Mouse (Mus musculus): ENCODE data around the gene Fkbp7.

The Fkbp7 gene

GRCm38 (mm10) chr2:76672966-76673392 is at the start of gene Fkbp7:
Gene Fkbp7, minus strand, starts transcription at chr2:76673116.
- peak; percentile 94 for DNase-seq

DNA sequence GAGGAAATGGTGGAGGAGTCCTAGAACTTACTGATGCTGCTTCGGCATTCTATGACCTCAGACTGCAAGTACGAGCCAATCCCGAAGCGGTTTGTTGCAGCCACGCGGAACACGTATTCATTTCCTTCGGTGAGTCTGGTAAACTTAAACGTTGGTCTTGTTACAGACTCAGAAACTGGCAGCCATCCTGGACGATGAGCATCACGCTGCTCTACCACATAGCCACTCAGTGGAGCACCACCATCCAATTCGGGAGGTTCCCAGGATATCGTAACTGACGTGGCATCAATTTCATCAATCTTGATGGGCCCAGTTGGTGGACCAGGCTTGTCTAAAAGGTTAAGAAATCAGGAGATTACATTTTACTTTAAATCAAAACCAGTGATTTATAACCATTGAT is 46.7 kb upstream of the Fkbp7 start:
- no peak for DNase-seq

- DNase-seq = peak; percentile 5
These were observed 42.1 kb upstream of the Fkbp7 start for GRCm38 (mm10) chr2:76714984-76715383.

DNA sequence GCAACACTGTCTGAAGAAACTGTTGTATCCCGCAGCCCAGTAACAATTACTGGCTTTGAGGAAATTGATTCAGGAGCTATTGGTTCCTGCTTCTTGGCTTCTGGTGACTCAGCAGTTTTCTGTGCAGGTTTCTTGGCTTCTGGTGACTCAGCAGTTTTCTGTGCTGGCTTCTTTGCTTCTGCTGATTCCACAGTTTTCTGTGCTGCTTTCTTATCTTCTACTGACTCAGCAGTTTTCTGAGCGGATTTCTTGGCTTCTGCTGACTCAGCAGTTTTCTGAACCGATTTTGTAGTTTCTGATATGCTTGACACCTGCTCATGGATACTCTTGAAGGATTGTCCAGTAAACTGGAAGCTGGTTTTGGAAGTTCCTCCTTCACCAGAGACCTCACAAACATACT is 35.6 kb upstream of the Fkbp7 start:
- no peak for DNase-seq

- no peak for DNase-seq
These were observed 32.7 kb upstream of the Fkbp7 start for GRCm38 (mm10) chr2:76705655-76706054.

DNA sequence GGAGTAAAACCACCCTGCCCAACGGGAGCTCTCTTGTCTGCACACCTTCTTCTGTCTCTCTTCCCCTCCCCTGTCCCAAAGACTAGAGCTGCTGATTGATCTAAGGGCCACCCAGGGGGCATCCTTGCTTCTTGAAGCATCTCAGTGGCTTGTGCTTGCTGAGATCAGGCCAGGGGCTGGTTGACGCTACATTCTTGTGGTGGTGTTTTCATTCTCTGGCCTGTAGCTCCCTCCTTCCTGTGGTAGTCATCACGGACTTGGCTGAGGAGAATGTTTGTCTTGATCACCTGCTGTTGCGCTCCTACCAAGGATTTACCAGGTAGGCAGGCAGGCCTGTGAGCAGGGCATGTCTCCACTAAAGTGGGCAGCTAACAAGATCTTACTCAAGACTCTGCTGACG is 29.8 kb upstream of the Fkbp7 start:
- DNase-seq = no peak

DNA sequence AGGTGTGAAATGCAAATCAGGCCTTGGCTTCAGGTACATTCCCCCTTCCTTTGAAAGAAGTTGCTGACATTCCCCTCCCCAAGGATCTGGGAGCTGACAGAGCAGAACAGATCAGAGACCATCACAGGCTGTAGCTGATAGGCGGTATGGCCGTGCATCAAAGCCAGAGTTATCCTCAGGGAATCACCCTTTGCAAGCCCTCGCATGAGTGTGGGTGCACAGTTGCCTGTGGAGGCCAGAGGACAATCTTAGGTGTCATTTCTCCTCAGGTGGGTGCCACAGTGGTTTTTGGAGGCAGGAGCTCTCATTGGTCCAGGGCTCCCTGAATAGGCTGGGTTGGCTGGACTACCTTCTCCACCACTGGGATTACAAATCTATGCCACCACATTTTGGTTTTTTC is 29.3 kb upstream of the Fkbp7 start:
- DNase-seq = no peak

DNA sequence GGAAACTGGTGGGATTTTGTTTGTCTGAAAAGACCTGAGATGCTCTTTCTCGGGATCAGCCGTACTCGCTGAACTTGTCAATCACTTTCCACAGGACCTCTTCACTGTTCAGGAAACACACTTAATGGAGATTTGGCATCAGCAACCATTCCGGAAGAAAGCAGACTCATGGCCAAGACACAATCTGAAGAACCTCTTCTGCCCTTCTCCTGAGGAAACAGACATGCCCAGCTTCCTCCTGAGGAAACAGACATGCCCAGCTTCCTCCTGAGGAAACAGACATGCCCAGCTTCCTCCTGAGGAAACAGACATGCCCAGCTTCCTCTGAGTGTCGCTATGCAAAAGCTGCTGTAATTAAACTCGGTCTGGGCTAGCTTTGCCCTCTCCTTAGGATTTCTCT is 22.4 kb upstream of the Fkbp7 start:
- DNase-seq = peak; percentile 23

GRCm38 (mm10) chr2:76693765-76694164 is 20.8 kb upstream of the Fkbp7 start:
- DNase-seq = no peak

DNA sequence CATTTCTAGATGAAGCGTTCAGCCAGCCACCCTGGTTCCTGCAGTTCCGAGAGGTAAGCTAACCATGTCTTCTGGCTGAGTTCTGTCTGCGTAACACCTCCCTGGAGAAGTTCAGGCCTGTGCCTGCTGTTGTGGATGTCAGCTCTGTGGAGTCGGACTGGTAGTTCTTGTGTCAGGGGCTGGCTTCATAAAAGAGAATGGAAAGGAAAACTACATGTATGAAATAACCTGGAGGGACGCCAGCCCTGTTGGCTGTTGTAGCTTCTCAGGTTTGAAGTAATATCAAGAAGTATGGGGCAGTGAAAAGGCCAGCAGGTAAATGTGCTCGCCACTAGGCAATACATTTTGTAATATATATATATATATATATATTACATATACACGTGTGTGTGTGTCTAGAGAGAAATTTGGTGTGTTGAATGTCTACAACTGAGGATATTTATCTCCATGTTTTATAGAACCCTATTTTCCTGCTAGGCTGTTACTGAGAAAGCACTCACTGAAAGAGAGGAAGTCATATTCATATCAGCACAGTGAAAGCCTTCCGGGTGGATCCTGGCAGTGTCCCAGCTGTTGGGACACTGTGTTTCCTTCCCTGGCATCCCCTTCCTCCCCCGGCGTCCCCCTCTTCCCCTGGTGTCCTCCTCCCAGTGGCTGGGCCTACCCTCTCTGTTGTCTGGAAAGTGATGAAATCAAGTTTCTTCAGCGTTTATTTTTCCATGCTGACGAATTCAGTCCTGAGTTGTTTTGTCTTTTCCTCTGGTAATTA is 17.7 kb upstream of the Fkbp7 start:
- peak; percentile 84 for DNase-seq

DNA sequence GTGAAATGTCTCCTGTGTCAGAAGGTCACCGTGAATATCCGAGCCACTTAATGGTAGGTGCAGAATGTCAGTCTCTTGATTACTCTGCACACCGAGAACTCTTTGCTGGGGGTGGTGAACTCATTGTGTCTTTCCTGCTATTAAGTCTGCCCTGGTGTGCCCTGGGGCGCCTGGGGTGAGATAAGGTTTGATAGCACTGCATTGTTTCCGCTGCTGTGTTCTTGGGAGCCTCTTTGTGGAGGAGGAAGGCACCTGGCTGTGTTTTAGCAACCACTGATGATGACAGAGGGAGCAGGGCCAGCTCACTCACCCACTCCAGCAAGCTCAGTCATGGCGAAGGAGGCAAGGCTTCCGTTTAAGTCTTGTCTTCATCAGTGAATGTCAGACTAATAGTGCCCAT is 15.2 kb upstream of the Fkbp7 start:
- DNase-seq = no peak

DNA sequence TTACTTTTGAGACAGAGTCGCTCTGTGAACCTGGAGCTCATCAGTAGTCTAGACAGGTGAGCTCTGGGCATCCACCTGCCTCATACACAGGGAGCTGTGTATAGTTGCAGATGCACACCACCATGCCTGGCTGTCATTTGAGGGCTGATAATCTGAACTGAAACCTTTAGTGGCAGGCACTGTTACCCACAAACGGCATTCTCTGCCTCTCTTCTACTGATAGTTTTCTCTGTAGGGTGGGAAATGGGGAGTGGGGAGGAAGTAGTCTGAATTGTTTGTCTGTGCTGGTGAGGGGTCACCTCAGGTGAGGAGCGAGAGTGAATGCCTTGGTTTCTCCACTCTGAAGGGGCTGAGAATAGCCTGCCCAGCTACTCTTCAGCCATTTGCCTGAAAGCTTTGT is 14.7 kb upstream of the Fkbp7 start:
- no peak for DNase-seq

DNA sequence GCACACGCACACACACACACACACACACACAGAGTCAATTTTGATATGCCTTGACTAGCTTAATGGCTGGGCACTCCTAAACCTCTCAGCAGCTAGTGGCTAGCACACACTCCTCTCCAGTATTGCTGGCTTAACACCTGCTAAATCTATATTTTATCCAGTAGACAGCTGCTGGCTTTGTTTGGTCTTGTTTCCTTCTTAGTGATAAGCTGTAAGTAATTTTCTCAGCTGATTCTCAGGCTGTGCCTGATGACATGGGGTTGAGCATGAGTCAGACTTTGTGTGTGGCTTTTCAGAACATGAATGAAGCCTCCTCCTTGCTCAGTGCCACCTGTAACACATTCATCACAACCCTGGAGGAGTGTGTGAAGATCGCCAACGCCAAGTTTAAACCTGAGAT is 14.1 kb upstream of the Fkbp7 start:
- DNase-seq = no peak

DNA sequence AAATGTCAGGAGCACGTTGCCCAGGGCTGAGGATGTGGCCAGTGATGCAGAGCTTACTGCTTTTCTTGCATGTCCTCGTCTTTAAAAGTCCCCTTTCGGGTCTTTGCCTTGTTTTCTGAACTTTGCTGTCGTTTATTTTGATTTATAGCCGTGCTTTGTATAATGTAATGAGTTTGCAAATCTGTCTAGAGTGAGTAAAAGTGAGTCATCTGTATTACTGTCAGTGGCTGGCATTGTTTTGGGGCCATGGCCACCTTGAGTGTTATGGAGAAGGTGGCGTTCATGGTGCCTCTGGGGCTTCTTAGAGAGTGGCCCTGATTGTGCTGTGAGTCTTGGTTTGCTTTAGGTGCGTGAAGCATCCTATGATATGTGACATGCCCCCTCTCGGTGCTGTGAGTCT is 9.4 kb upstream of the Fkbp7 start:
- no peak for DNase-seq

DNA sequence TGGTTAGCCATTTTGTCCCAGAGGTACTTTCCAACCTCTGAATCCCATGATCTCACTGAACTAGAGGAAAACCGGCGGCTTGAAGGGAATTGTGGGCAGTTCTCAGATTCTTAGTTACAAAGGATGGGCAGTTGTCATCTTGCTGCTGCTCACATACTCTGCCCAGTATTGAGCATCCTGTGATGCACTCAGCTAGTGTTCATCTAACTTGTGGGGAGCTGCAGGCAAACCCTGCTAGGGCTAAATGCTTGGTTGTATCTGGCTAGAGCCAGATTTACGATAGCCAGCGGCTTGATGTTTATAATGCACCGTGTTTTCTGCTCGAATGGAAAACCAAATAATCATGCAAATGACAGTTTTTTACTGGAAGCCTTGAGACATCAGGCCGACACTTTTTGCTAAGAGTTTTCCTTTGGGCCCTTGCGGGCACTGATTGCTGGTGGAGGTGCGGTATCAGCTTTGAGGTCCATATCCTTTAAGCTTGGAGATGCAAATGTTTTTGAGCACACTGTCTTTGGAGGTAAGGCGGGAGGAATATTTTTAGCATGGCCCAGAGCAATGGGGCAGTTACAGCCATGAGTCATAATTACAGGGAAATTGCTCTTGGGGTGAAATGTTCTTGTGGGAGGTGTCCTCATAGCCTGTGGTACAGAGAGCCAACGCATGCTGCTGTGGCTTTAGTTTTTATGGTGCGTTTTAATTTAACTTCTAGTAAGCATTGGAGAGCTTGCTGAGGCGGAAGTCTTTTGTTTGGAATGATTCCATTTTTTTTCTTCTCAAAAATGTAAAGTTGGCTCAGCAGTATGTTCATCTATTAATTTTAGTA is 3.7 kb upstream of the Fkbp7 start:
- DNase-seq = no peak

DNA sequence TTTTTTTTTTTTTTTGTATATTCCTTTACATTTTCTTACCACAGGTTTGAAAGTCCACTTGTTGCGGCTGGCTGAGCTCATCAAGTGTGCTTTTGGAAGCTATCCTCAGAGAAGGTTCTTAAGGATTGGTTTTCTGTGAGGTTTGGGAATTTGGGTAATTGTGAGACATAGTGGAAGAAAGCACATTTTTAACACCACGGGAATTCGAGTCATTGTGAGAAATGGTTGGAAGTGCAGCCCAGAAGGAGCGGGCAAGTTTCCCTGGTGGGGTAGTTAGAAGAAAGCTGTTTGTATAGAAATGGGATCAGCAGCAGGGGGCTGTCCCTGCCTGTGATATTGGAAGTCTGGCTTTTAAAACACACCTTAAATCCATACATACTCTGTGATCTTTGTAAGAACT is 3.0 kb upstream of the Fkbp7 start:
- no peak for DNase-seq

GRCm38 (mm10) chr2:76675451-76675850 is 2.5 kb upstream of the Fkbp7 start:
- DNase-seq = peak; percentile 24

DNA sequence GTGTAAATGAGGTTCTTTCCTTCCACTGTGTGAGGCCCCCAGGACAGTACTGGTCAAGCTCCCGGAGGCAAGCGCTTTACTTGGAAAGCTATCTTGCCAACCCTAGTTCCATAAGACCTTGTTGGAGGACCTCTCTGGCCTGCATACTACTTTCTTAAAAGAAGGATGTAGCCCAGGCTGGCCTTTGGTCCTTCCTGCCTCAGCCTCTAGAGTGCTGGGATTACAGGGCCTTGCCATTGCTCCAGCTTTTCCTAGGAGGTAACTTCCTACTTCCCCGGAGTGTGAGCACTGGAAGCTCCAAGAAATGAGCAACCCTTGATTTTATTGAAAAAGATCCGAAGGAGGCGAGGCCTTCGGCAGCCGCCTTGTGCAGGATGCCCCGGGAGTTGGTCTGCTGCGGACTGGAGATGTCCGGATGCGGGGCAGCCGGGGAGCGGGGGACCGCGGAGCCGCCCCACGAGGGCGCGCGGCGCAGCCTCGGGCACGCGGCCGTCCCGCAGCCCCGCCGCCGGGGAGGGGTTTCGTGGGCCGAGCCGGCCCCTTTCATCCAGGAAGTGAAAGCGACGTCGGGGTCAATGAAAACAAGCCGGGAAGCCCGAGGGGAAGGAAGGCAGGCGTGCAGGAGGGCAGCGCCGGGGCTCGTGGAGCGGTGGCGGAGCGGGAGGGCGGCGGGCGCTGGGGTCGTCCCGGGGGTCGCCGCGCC is 2.0 kb upstream of the Fkbp7 start, which contains the start of gene Plekha3:
TSS of gene Plekha3 (plus strand) at position 557 of the 703 bp plus-strand sequence.
- DNase-seq = peak; percentile 92

- peak; percentile 80 for DNase-seq
These were observed 661 bp upstream of the Fkbp7 start for GRCm38 (mm10) chr2:76673472-76674081.

- DNase-seq = no peak
These were observed 676 bp downstream of the Fkbp7 start for GRCm38 (mm10) chr2:76672134-76672745.

DNA sequence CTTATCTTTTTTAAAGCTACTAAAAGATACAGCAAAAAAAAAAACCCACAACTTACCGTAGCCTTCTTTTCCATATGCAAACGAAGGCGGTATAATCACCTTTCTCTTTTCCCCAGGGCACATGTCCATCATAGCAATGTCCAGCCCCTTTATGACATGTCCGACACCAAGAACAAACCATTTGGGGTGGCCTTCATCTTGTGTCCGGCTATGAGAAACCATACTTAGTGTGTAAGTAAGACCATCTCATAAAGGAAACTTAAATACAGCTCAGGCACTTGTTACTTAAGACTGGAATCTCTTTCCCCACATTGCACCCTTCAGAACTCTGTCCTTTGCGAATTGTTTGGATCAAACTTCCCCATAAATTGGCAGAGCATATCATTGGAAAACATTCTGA is 1.3 kb downstream of the Fkbp7 start:
- DNase-seq = no peak

DNA sequence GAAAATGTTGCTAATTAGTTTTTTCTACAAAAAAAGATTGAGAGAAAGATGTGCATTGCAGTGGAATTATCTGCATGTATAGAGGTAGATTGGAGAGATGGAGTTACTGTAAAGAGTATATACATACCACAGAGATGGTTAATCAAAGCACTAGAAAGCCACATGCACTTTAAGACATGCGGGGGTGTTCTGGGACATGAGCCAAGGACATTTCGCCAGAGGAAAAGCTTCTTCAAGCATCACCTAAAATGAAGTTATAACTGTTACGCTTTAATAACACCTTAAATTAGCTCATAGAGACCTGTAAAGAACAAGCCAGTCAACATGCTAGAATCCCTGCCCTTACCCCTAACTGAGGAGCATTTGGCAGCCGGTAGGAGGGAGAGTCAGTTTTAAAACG is 5.7 kb downstream of the Fkbp7 start:
- DNase-seq = no peak

GRCm38 (mm10) chr2:76665531-76665930 is 7.4 kb downstream of the Fkbp7 start:
- DNase-seq = no peak

Data from lung, postnatal 10 days (tissue).